Mouse (Mus musculus) gastrocnemius, postnatal 4 days (tissue): ENCODE measurements around the gene Drd1. TPM values are rescaled to one million over a fixed set of nuclear protein-coding genes. Genes with fewer than 3 reads are reported as not detected.
A peak's percentile ranks its signal among the peaks of the same experiment; 100 is the strongest.

Source experiments
- DNase-seq, 2 experiments: peaks; one replicate each; pipeline ENCODE4 v3.0.0; 2021 to 2022; ENCODE audit warnings: low spot score in 2 of 2, mixed read lengths in 2 of 2
- long read RNA-seq, 2 experiments: library from polyadenylated mRNA; stranded (forward); transcript quantifications; one replicate each; pipeline ENCODE4 v2.0.0; 2021
- total RNA-seq, 2 experiments: library from RNA; stranded (reverse); gene quantifications; 2 replicates each; pipeline ENCODE4 v1.2.3; 2021

Drd1 gene
- under 1 TPM; 0.57 to 0.66 TPM for total RNA-seq
- long read RNA-seq, experiment 1 = 0 reads
- long read RNA-seq, experiment 2, partial matches to known transcripts = 0 of 1 reads
- long read RNA-seq, experiment 2, other reads (novel, unspliced or antisense) = 0 of 1 reads

- DNase-seq = peak; percentile 28 to 47
These were observed at the start of gene Drd1 for GRCm38 (mm10) chr13:54055448-54055861. Drd1 (minus strand) TSS chr13:54055705.

- DNase-seq = no peak
These were observed 48.4 kb upstream of the Drd1 start for GRCm38 (mm10) chr13:54103866-54104265.

- DNase-seq = no peak
These were observed 47.8 kb upstream of the Drd1 start for GRCm38 (mm10) chr13:54103271-54103670.

- DNase-seq = no peak
These were observed 46.6 kb upstream of the Drd1 start for GRCm38 (mm10) chr13:54102061-54102460.

GRCm38 (mm10) chr13:54101031-54101820 lies 45.7 kb upstream of the Drd1 start:
- DNase-seq = no peak

- no peak for DNase-seq
These were observed 42.3 kb upstream of the Drd1 start for GRCm38 (mm10) chr13:54097797-54098196.

- no peak for DNase-seq
These were observed 41.7 kb upstream of the Drd1 start for GRCm38 (mm10) chr13:54097227-54097626.

- no peak for DNase-seq
These were observed 40.2 kb upstream of the Drd1 start for GRCm38 (mm10) chr13:54095721-54096120.

- DNase-seq = no peak
These were observed 39.5 kb upstream of the Drd1 start for GRCm38 (mm10) chr13:54094963-54095362.

GRCm38 (mm10) chr13:54094349-54094748 lies 38.8 kb upstream of the Drd1 start:
- no peak for DNase-seq

GRCm38 (mm10) chr13:54091719-54092118 lies 36.2 kb upstream of the Drd1 start:
- DNase-seq = no peak

- DNase-seq = no peak
These were observed 29.8 kb upstream of the Drd1 start for GRCm38 (mm10) chr13:54085266-54085665.

- DNase-seq = no peak
These were observed 29.3 kb upstream of the Drd1 start for GRCm38 (mm10) chr13:54084826-54085225.

GRCm38 (mm10) chr13:54084178-54084577 lies 28.7 kb upstream of the Drd1 start:
- DNase-seq = no peak

- DNase-seq = no peak
These were observed 27.4 kb upstream of the Drd1 start for GRCm38 (mm10) chr13:54082946-54083345.

GRCm38 (mm10) chr13:54080785-54081184 lies 25.3 kb upstream of the Drd1 start:
- DNase-seq = no peak

GRCm38 (mm10) chr13:54079782-54080759 lies 24.6 kb upstream of the Drd1 start:
- no peak for DNase-seq

- DNase-seq = no peak
These were observed 22.1 kb upstream of the Drd1 start for GRCm38 (mm10) chr13:54077470-54078174.

GRCm38 (mm10) chr13:54076762-54077460 lies 21.4 kb upstream of the Drd1 start:
- no peak for DNase-seq

- no peak for DNase-seq
These were observed 20.5 kb upstream of the Drd1 start for GRCm38 (mm10) chr13:54076051-54076450.
